Mouse (Mus musculus) embryonic facial prominence, embryonic 13.5 days (tissue): ENCODE measurements at regions not wholly inside any gene's neighbourhood (a gene's known extent, or its start where the extent isn't known, plus 50 kb on each side); places are given as distances from the start of the nearest gene placed in this dataset.

Source experiments
- ATAC-seq: fragments of 200-750 bp; cut with Nextera tagmentation; 2 replicates; pipeline ENCODE4 v1.8.0; 2017; ENCODE audit warnings: low read depth; ENCODE audit not compliant: insufficient number of reproducible peaks, insufficient read depth, low FRiP score, low TSS enrichment
- H3K27ac ChIP-seq: fragments of 300-500 bp; sonication (generic); 2 replicates; pipeline ENCODE4 v1.5.1; 2015; ENCODE audit warnings: moderate library complexity, mild to moderate bottlenecking, inconsistent platforms
- H3K27me3 ChIP-seq: fragments of 300-500 bp; sonication (generic); 2 replicates; pipeline ENCODE4 v1.6.1; 2015; ENCODE audit warnings: mild to moderate bottlenecking, inconsistent platforms
- H3K36me3 ChIP-seq: fragments of 300-500 bp; sonication (generic); 2 replicates; pipeline ENCODE4 v1.6.1; 2015; ENCODE audit warnings: mild to moderate bottlenecking, inconsistent platforms
- H3K4me1 ChIP-seq: fragments of 300-500 bp; sonication (generic); 2 replicates; pipeline ENCODE4 v1.6.1; 2015; ENCODE audit warnings: inconsistent platforms
- H3K4me2 ChIP-seq: fragments of 300-500 bp; sonication (generic); 2 replicates; pipeline ENCODE4 v1.6.1; 2015; ENCODE audit warnings: moderate library complexity, mild to moderate bottlenecking, inconsistent platforms
- H3K4me3 ChIP-seq: fragments of 300-500 bp; sonication (generic); 2 replicates; pipeline ENCODE4 v1.5.1; 2015; ENCODE audit warnings: mild to moderate bottlenecking, inconsistent platforms
- H3K9ac ChIP-seq: fragments of 300-500 bp; sonication (generic); 2 replicates; pipeline ENCODE4 v1.6.1; 2015; ENCODE audit warnings: mild to moderate bottlenecking, inconsistent platforms
- H3K9me3 ChIP-seq: fragments of 300-500 bp; sonication (generic); 2 replicates; pipeline ENCODE4 v1.6.1; 2016; ENCODE audit warnings: inconsistent platforms
- WGBS: fragments of 180-500 bp; shearing (Covaris S2); methylation state at CpG from one replicate; pipeline ENCODE4 v1.1.7; 2015; ENCODE audit warnings: mixed read lengths; 5-methylcytosine and 5-hydroxymethylcytosine counted together

DNA sequence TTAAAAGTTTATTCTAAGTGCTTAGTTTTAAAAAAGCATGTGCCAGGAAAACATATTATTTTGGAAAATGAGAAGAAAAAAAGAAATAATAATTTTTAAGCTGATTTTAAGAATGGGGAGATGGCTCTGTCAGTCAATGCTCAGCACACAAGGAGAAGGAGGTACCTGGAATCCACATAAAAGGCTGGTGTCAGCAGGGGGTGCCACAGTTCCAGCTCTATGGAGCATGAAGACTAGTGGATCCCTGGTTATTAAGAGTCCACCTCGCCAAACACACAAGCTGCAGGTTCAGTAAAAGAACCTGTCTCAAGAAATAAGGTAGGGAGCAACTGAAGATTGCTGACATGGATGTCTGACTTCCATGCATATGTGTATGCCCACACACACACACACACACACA, 115.4 kb upstream of the Cacna2d3 start:
- no peak overlapping the region for H3K4me3 ChIP-seq
- 79% methylated on average over 1 of the region's 1 CpGs for WGBS
- H3K4me1 ChIP-seq: no peaks in the 10 kb centered on the region
- no peak overlapping the region for H3K27ac ChIP-seq
- no peaks in the 10 kb centered on the region for H3K9me3 ChIP-seq
- H3K9ac ChIP-seq: no peak overlapping the region
- ATAC-seq: no peak
- no peak overlapping the region for H3K4me2 ChIP-seq
- H3K36me3 ChIP-seq: no peaks in the 10 kb centered on the region
- no peaks in the 10 kb centered on the region for H3K27me3 ChIP-seq

- no peaks in the 10 kb centered on the region for H3K27me3 ChIP-seq
- H3K4me1 ChIP-seq: no peaks in the 10 kb centered on the region
- no peak overlapping the region for H3K4me2 ChIP-seq
- WGBS: 83% methylated on average over 3 of the region's 3 CpGs
- H3K36me3 ChIP-seq: no peaks in the 10 kb centered on the region
- no peak overlapping the region for H3K9ac ChIP-seq
- no peak overlapping the region for H3K4me3 ChIP-seq
- ATAC-seq: no peak
- H3K9me3 ChIP-seq: no peaks in the 10 kb centered on the region
- H3K27ac ChIP-seq: no peak overlapping the region
Measured at GRCm38 (mm10) chr14:29839576-29839975, 117.9 kb upstream of the Cacna2d3 start.

GRCm38 (mm10) chr14:29841361-29842117, 119.9 kb upstream of the Cacna2d3 start:
- H3K27me3 ChIP-seq: no peaks in the 10 kb centered on the region

DNA sequence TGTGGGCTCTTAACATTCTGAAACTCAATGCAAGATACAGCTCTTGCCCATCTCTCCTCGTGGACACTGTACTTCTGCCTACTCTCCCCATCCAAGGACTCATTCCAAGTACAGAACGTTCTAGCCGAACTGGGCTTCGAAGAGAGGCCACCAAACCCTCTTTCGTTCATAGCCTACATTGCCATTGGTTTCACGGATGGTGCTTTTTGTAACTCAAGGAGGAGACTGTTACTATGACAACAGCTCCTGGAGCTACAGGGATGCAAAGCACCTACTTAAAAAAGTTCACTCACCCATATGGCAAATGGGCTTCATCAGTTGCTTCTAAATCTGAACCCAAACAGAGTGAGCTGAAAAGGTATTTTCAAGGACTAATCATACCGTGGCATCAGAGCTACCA, 120.4 kb upstream of the Selenok start:
- Histone ChIP-seq H3K36me3 (no peaks in the 10 kb centered on the region), H3K4me3 (no peak overlapping the region), H3K9ac (no peak overlapping the region), H3K27ac (no peak overlapping the region), H3K4me2 (no peak overlapping the region), H3K4me1 (no peaks in the 10 kb centered on the region), H3K27me3 (no peaks in the 10 kb centered on the region), H3K9me3 (no peaks in the 10 kb centered on the region)
- ATAC-seq: no peak
- WGBS: 88% methylated on average over 7 of the region's 7 CpGs

More at GRCm38 (mm10) chr14:29841361-29842117, 119.9 kb upstream of the Cacna2d3 start:
- no peak overlapping the region for H3K9ac ChIP-seq
- ATAC-seq: no peak
- WGBS: 86% methylated on average over 7 of the region's 7 CpGs
- no peak overlapping the region for H3K4me3 ChIP-seq
- H3K27ac ChIP-seq: no peak overlapping the region
- H3K4me1 ChIP-seq: no peaks in the 10 kb centered on the region
- no peak overlapping the region for H3K4me2 ChIP-seq
- no peaks in the 10 kb centered on the region for H3K36me3 ChIP-seq
- no peaks in the 10 kb centered on the region for H3K9me3 ChIP-seq

- H3K27me3 ChIP-seq: no peaks in the 10 kb centered on the region
- H3K36me3 ChIP-seq: no peaks in the 10 kb centered on the region
- no peak for ATAC-seq
- no peak overlapping the region for H3K9ac ChIP-seq
- no peak overlapping the region for H3K27ac ChIP-seq
- no peaks in the 10 kb centered on the region for H3K4me1 ChIP-seq
- no peak overlapping the region for H3K4me3 ChIP-seq
- 79% methylated on average over 5 of the region's 5 CpGs for WGBS
- H3K9me3 ChIP-seq: no peaks in the 10 kb centered on the region
- no peak overlapping the region for H3K4me2 ChIP-seq
Measured at GRCm38 (mm10) chr14:29851286-29851685, 116.8 kb upstream of the Selenok start.

DNA sequence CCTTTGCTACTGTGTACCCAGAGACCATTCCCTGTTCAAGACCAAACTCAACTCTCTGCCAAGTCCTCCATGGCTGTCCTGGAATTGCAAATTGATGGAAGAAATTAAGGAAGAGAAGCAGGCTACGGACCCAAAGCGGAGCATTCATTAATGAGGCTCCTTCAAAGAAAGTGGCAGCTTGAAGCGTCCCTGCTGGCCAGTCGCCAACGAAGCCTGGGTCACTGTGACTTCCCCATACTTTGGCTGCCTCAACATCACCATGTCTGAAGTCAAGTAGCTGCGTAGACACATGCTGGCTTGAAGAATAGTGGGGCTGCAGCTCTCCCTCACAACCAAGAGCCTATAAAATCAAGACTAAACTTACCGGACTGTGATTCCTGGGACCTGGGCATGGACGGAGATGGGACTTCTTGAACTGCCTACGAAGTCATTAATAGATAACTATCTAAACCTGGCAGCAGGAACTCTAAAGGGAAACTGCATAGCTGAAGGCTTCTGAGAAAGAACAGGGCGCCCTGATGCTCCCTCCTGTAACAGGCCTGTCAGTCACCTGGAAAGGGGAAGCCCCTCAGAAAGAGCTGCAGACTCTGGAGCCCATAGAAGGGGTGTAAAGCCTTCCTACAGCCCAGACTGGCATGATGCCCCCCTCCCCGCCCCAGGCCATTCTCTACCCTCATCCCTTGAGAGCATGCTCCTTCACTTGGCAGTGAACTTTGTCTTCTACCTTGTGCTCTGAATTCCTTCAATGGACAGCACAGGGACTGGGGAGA, 116.0 kb upstream of the Selenok start:
- H3K9ac ChIP-seq: no peak overlapping the region
- no peak overlapping the region for H3K4me2 ChIP-seq
- WGBS: 81% methylated on average over 11 of the region's 11 CpGs
- H3K27ac ChIP-seq: no peak overlapping the region
- H3K27me3 ChIP-seq: no peaks in the 10 kb centered on the region
- H3K4me1 ChIP-seq: no peaks in the 10 kb centered on the region
- H3K4me3 ChIP-seq: no peak overlapping the region
- H3K9me3 ChIP-seq: no peaks in the 10 kb centered on the region
- ATAC-seq: no peak
- no peaks in the 10 kb centered on the region for H3K36me3 ChIP-seq

- H3K27me3 ChIP-seq: no peaks in the 10 kb centered on the region
- peaks cover 2% of the 10 kb centered on the region; the same call in 1 of the 2 replicates for H3K4me1 ChIP-seq
- ATAC-seq: no peak
- no peak overlapping the region for H3K27ac ChIP-seq
- no peak overlapping the region for H3K4me3 ChIP-seq
- H3K36me3 ChIP-seq: no peaks in the 10 kb centered on the region
- 82% methylated on average over 1 of the region's 1 CpGs for WGBS
- no peaks in the 10 kb centered on the region for H3K9me3 ChIP-seq
- H3K4me2 ChIP-seq: no peak overlapping the region
- H3K9ac ChIP-seq: no peak overlapping the region
Measured at GRCm38 (mm10) chr14:29862032-29862431, 106.1 kb upstream of the Selenok start.

- peaks cover 6% of the 10 kb centered on the region; the same call in 1 of the 2 replicates for H3K4me1 ChIP-seq
- H3K4me3 ChIP-seq: no peak overlapping the region
- H3K4me2 ChIP-seq: no peak overlapping the region
- ATAC-seq: no peak
- no peak overlapping the region for H3K27ac ChIP-seq
- H3K27me3 ChIP-seq: no peaks in the 10 kb centered on the region
- H3K36me3 ChIP-seq: no peaks in the 10 kb centered on the region
- H3K9me3 ChIP-seq: no peaks in the 10 kb centered on the region
- H3K9ac ChIP-seq: no peak overlapping the region
- WGBS: 74% methylated on average over 7 of the region's 7 CpGs
Measured at GRCm38 (mm10) chr14:29866455-29867275, 101.4 kb upstream of the Selenok start.

DNA sequence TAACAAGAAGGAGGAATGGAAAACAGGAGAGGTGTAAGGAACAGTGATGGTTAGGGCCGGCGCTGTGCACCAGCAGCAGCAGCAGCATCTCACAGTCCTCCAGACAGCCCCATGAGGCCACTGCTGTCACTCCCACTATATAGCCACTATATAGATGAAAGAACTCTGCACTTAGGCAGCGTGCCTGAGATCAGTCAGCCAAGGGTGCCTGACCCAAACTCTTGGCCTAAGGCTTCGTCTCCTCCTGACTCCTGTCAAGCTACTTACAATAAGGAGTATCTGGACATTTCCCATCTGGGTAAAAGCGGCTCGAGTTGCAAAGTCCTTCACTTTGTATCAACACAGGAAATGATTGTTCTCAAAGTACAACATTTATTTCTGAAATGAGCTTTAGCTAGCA, 100.8 kb upstream of the Selenok start:
- Histone ChIP-seq H3K4me3 (no peak overlapping the region), H3K27ac (no peak overlapping the region), H3K4me1 (peaks cover 6% of the 10 kb centered on the region; the same call in 1 of the 2 replicates), H3K36me3 (no peaks in the 10 kb centered on the region), H3K9ac (no peak overlapping the region), H3K9me3 (no peaks in the 10 kb centered on the region), H3K4me2 (no peak overlapping the region), H3K27me3 (no peaks in the 10 kb centered on the region)
- 26% methylated on average over 6 of the region's 6 CpGs for WGBS
- ATAC-seq: no peak

DNA sequence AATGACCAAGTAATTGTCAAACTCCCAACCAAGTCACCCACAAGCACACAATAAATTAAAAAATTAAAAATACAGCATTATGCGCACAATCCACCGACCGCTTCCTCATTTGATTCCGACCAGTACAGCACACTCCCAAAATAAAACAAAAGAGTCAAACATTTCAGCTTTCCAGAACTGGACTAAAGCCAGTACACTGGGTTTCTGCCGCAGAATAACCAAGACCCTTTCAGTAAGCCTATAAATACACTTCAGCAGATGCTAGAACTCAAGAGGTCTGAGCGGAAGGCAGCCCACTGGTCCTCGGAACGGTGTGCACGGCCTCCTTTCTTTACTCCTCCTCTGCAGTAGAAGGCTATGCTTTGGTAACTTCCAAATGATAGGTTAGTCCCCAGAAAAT, 98.2 kb upstream of the Selenok start:
- H3K9me3 ChIP-seq: no peaks in the 10 kb centered on the region
- no peak overlapping the region for H3K27ac ChIP-seq
- H3K9ac ChIP-seq: no peak overlapping the region
- no peak overlapping the region for H3K4me2 ChIP-seq
- peaks cover 6% of the 10 kb centered on the region; the same call in 1 of the 2 replicates for H3K4me1 ChIP-seq
- no peaks in the 10 kb centered on the region for H3K36me3 ChIP-seq
- WGBS: 85% methylated on average over 9 of the region's 9 CpGs
- no peak for ATAC-seq
- no peak overlapping the region for H3K4me3 ChIP-seq
- H3K27me3 ChIP-seq: no peaks in the 10 kb centered on the region

DNA sequence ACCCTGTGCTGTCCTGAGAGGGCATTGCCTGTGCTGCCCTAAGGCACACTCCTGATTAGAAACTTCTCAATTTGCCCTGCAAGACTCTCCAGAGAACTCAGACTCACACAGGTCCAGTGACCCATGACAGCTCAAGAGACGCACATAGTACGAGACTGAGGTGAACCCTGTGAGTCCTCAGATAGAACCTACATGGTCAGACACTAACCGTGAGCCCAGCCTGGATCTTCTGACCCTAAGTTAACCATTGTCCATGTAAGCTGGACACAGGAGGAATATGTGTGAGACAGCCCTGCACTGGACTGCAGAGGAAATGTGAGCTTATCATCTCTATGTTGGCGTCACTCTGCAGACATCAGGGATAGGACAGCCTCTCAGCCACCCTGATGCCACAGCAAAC, 91.4 kb upstream of the Selenok start:
- no peak for ATAC-seq
- H3K4me3 ChIP-seq: no peak overlapping the region
- no peaks in the 10 kb centered on the region for H3K9me3 ChIP-seq
- no peaks in the 10 kb centered on the region for H3K36me3 ChIP-seq
- no peak overlapping the region for H3K9ac ChIP-seq
- H3K4me1 ChIP-seq: peaks cover 15% of the 10 kb centered on the region
- 83% methylated on average over 4 of the region's 4 CpGs for WGBS
- H3K4me2 ChIP-seq: no peak overlapping the region
- no peak overlapping the region for H3K27ac ChIP-seq
- H3K27me3 ChIP-seq: no peaks in the 10 kb centered on the region
